Mouse (Mus musculus) MEL (cell line): ENCODE data around the gene Lama5. TPM values are rescaled to one million over a fixed set of nuclear protein-coding genes. Genes with fewer than 3 reads are reported as not detected.

ENCODE experiments used
- DNase-seq: peaks from one replicate; pipeline ENCODE4 v3.0.0; 2011; ENCODE audit warnings: low read depth, low spot score
- H3K27ac ChIP-seq: 2 replicates; pipeline ENCODE4 v1.5.1; 2012; ENCODE audit warnings: low read depth, mild to moderate bottlenecking, control low read depth, low read length, moderate library complexity; ENCODE audit not compliant: control insufficient read depth
- H3K27me3 ChIP-seq, 2 experiments: fragments of 150-350 bp in 1 of 2; sonication (generic) in 1 of 2; 2 replicates each; pipeline ENCODE4 v1.6.1; 2012; ENCODE audit warnings: low read length in 2 of 2, mild to moderate bottlenecking in 2 of 2, improper control_type of control experiment in 1 of 2, moderate library complexity in 1 of 2; ENCODE audit not compliant: insufficient read depth in 2 of 2, control insufficient read depth in 1 of 2
- H3K36me3 ChIP-seq, 2 experiments: 2 replicates each; pipeline ENCODE4 v1.6.1; 2012 to 2014; ENCODE audit warnings: low read length in 2 of 2, improper control_type of control experiment in 1 of 2, inconsistent platforms in 1 of 2, mild to moderate bottlenecking in 1 of 2; ENCODE audit not compliant: insufficient read depth in 2 of 2, control insufficient read depth in 1 of 2
- H3K4me1 ChIP-seq, 2 experiments: fragments of 150-350 bp in 1 of 2; sonication (generic) in 1 of 2; 2 replicates each; pipeline ENCODE4 v1.6.1; 2012; ENCODE audit warnings: low read length in 2 of 2, improper control_type of control experiment in 1 of 2, mild to moderate bottlenecking in 1 of 2; ENCODE audit not compliant: insufficient read depth in 2 of 2, control insufficient read depth in 1 of 2
- H3K4me3 ChIP-seq, 2 experiments: fragments of 150-350 bp in 1 of 2; sonication (generic) in 1 of 2; 2 replicates each; pipeline ENCODE4 v1.5.1; 2012; ENCODE audit warnings: low read depth in 2 of 2, low read length in 2 of 2, mild to moderate bottlenecking in 2 of 2, moderate library complexity in 2 of 2, control low read depth in 1 of 2, improper control_type of control experiment in 1 of 2; ENCODE audit not compliant: control insufficient read depth in 1 of 2, insufficient read depth in 1 of 2
- H3K79me2 ChIP-seq: 2 replicates; pipeline ENCODE4 v1.6.1; 2012; ENCODE audit warnings: mild to moderate bottlenecking, low read length, moderate library complexity; ENCODE audit not compliant: control insufficient read depth, poor library complexity, insufficient read depth
- H3K9ac ChIP-seq: 2 replicates; pipeline ENCODE4 v1.6.1; 2012; ENCODE audit warnings: low read depth, mild to moderate bottlenecking, control low read depth, low read length, moderate library complexity; ENCODE audit not compliant: control insufficient read depth, poor library complexity, severe bottlenecking
- H3K9me3 ChIP-seq: fragments of 150-350 bp; sonication (generic); replicated peaks from 2 replicates; pipeline ENCODE4 v1.6.1; 2012; ENCODE audit warnings: mild to moderate bottlenecking, low read length, improper control_type of control experiment, moderate library complexity; ENCODE audit not compliant: insufficient read depth
- CHD2 ChIP-seq: IDR thresholded peaks from 2 replicates; pipeline ENCODE4 v1.6.1; 2011; ENCODE audit warnings: low read length, improper control_type of control experiment
- ETS1 ChIP-seq: IDR thresholded peaks from 2 replicates; pipeline ENCODE4 v1.6.1; 2012; ENCODE audit warnings: low read depth, mild to moderate bottlenecking, inconsistent platforms, low read length, improper control_type of control experiment, moderate library complexity
- GATA1 ChIP-seq: IDR thresholded peaks from 2 replicates; pipeline ENCODE4 v1.6.1; 2011; ENCODE audit warnings: low read depth, low read length, improper control_type of control experiment
- HCFC1 ChIP-seq: IDR thresholded peaks from 2 replicates; pipeline ENCODE4 v1.6.1; 2012; ENCODE audit warnings: low read depth, mild to moderate bottlenecking, inconsistent platforms, low read length, improper control_type of control experiment, moderate library complexity
- KAT2A ChIP-seq: conservative IDR thresholded peaks from 2 replicates; pipeline ENCODE4 v1.6.1; 2012; ENCODE audit warnings: low read depth, low read length, improper control_type of control experiment, inconsistent platforms
- MYB ChIP-seq: IDR thresholded peaks from 2 replicates; pipeline ENCODE4 v1.6.1; 2011; ENCODE audit warnings: mild to moderate bottlenecking, low read depth, low read length, improper control_type of control experiment
- NELFE ChIP-seq: IDR thresholded peaks from 2 replicates; pipeline ENCODE4 v1.6.1; 2011; ENCODE audit warnings: low read depth, low read length, improper control_type of control experiment
- NRF1 ChIP-seq: IDR thresholded peaks from 2 replicates; pipeline ENCODE4 v1.6.1; 2014; ENCODE audit warnings: low read depth, mild to moderate bottlenecking, inconsistent platforms, low read length, improper control_type of control experiment, moderate library complexity; ENCODE audit not compliant: poor library complexity, insufficient read depth, severe bottlenecking
- POLR2AphosphoS5 ChIP-seq: IDR thresholded peaks from 2 replicates; pipeline ENCODE4 v1.6.1; 2012; ENCODE audit warnings: low read depth, borderline replicate concordance, mild to moderate bottlenecking, inconsistent platforms, low read length, moderate library complexity, mixed read lengths
- RCOR1 ChIP-seq: IDR thresholded peaks from 2 replicates; pipeline ENCODE4 v1.6.1; 2012; ENCODE audit warnings: low read depth, mild to moderate bottlenecking, inconsistent platforms, low read length, improper control_type of control experiment
- SMC3 ChIP-seq: IDR thresholded peaks from 2 replicates; pipeline ENCODE4 v1.6.1; 2011; ENCODE audit warnings: low read depth, low read length, improper control_type of control experiment
- TAL1 ChIP-seq: IDR thresholded peaks from 2 replicates; pipeline ENCODE4 v1.6.1; 2012; ENCODE audit warnings: mild to moderate bottlenecking, inconsistent platforms, low read length, moderate library complexity, mixed read lengths
- USF1 ChIP-seq: IDR thresholded peaks from 2 replicates; pipeline ENCODE4 v1.6.1; 2014; ENCODE audit warnings: low read depth, mild to moderate bottlenecking, inconsistent platforms, low read length, improper control_type of control experiment, moderate library complexity
- USF2 ChIP-seq, 2 experiments: IDR thresholded peaks; 2 replicates each; pipeline ENCODE4 v1.6.1; 2011 to 2012; ENCODE audit warnings: improper control_type of control experiment in 2 of 2, low read length in 2 of 2, borderline replicate concordance in 1 of 2, inconsistent platforms in 1 of 2, low read depth in 1 of 2, mild to moderate bottlenecking in 1 of 2; ENCODE audit not compliant: insufficient read depth in 1 of 2
- ZC3H11A ChIP-seq: IDR thresholded peaks from 2 replicates; pipeline ENCODE4 v1.6.1; 2012; ENCODE audit warnings: low read depth, mild to moderate bottlenecking, inconsistent platforms, low read length, improper control_type of control experiment
- ZKSCAN1 ChIP-seq: IDR thresholded peaks from 2 replicates; pipeline ENCODE4 v1.6.1; 2012; ENCODE audit warnings: low read depth, mild to moderate bottlenecking, inconsistent platforms, low read length, improper control_type of control experiment, moderate library complexity
- polyA plus RNA-seq, 2 experiments: library from polyadenylated mRNA; stranded (reverse) in 1 of 2; unstranded in 1 of 2; fragments of >175 nt in 1 of 2; fragments of >200 nt in 1 of 2; gene quantifications; 2 replicates each; pipeline versions ENCODE4 v1.2.1 to v1.2.4; 2012; ENCODE audit warnings: low replicate concordance in 2 of 2, low read depth in 1 of 2; ENCODE audit not compliant: insufficient read length in 2 of 2, insufficient read depth in 1 of 2, missing spikeins in 1 of 2
- total RNA-seq: library from RNA; depleted of rRNA; stranded (reverse); fragments of 300-350 nt; gene quantifications from 2 replicates; pipeline ENCODE4 v1.2.3, GENCODE M21; 2012

The Lama5 gene
- total and polyA plus RNA-seq, 3 experiments: 6.1 to 14.6 TPM; not detected in 1

GRCm38 (mm10) chr2:180215951-180216350 is 9.7 kb downstream of the Lama5 start:
- no peaks in the 10 kb centered on the region for H3K79me2 ChIP-seq
- TF ChIP-seq HCFC1 (no peak), ETS1 (no peak), NRF1 (no peak), USF2 (IDR thresholded peaks at IDR 0.05; ENCODE audit: borderline replicate concordance in 1 of 2, insufficient read depth in 1 of 2, low read depth in 1 of 2, low read length in 2 of 2) (no peak)
- TF ChIP-seq, all 39 proteins: peak for 0
- no peaks in the 10 kb centered on the region for H3K36me3 ChIP-seq
- no peak overlapping the region for H3K27ac ChIP-seq
- DNase-seq: no peak
- H3K9me3 ChIP-seq: no peaks in the 10 kb centered on the region
- no peak overlapping the region for H3K4me3 ChIP-seq
- no peaks in the 10 kb centered on the region for H3K27me3 ChIP-seq
- H3K9ac ChIP-seq: no peak overlapping the region
- H3K4me1 ChIP-seq: no peaks in the 10 kb centered on the region

GRCm38 (mm10) chr2:180215011-180215461 is 10.6 kb downstream of the Lama5 start:
- no peak for DNase-seq
- Histone ChIP-seq H3K79me2 (no peaks in the 10 kb centered on the region), H3K4me1 (no peaks in the 10 kb centered on the region), H3K9ac (no peak overlapping the region), H3K27me3 (no peaks in the 10 kb centered on the region), H3K27ac (no peak overlapping the region), H3K9me3 (no peaks in the 10 kb centered on the region), H3K4me3 (no peak overlapping the region), H3K36me3 (no peaks in the 10 kb centered on the region)
- TF ChIP-seq NELFE (no peak), ZKSCAN1 (no peak), USF1 (no peak), POLR2AphosphoS5 (no peak), KAT2A (no peak), TAL1 (no peak), RCOR1 (no peak), GATA1 (no peak), ETS1 (no peak), SMC3 (no peak), NRF1 (no peak), CHD2 (no peak), MYB (no peak), ZC3H11A (no peak)
